Mouse (Mus musculus) intestine, postnatal 0 days (tissue): ENCODE results near the gene Cacna1s. TPM values are rescaled to one million over a fixed set of nuclear protein-coding genes. Genes with fewer than 3 reads are reported as not detected.

ENCODE experiments used
- ATAC-seq: fragments of 200-750 bp; cut with Nextera tagmentation; 2 replicates; pipeline ENCODE4 v1.8.0; 2017; ENCODE audit warnings: mild to moderate bottlenecking, moderate TSS enrichment, moderate library complexity
- H3K27ac ChIP-seq: fragments of 300-500 bp; sonication (generic); 2 replicates; pipeline ENCODE4 v1.5.1; 2014; ENCODE audit warnings: mild to moderate bottlenecking, low read depth, low read length, moderate library complexity
- H3K27me3 ChIP-seq: fragments of 300-500 bp; sonication (generic); replicated peaks from 2 replicates; pipeline ENCODE4 v1.6.1; 2014; ENCODE audit warnings: low read length, mixed read lengths; ENCODE audit not compliant: control insufficient read depth, insufficient read depth
- H3K36me3 ChIP-seq: fragments of 300-500 bp; sonication (generic); 2 replicates; pipeline ENCODE4 v1.6.1; 2014; ENCODE audit warnings: mild to moderate bottlenecking, moderate library complexity; ENCODE audit not compliant: control insufficient read depth, insufficient read depth
- H3K4me1 ChIP-seq: fragments of 300-500 bp; sonication (generic); replicated peaks from 2 replicates; pipeline ENCODE4 v1.6.1; 2014; ENCODE audit warnings: antibody characterized with exemption, low read length, mixed read lengths; ENCODE audit not compliant: control insufficient read depth, insufficient read depth
- H3K4me2 ChIP-seq: fragments of 300-500 bp; sonication (generic); replicated peaks from 2 replicates; pipeline ENCODE4 v1.6.1; 2014; ENCODE audit warnings: low read depth, mild to moderate bottlenecking, moderate library complexity
- H3K4me3 ChIP-seq: fragments of 300-500 bp; sonication (generic); 2 replicates; pipeline ENCODE4 v1.5.1; 2014; ENCODE audit warnings: low read depth, low read length
- H3K9ac ChIP-seq: fragments of 300-500 bp; sonication (generic); 2 replicates; pipeline ENCODE4 v1.6.1; 2014; ENCODE audit warnings: mild to moderate bottlenecking, low read depth, low read length
- H3K9me3 ChIP-seq: fragments of 300-500 bp; sonication (generic); 2 replicates; pipeline ENCODE4 v1.6.1; 2016; ENCODE audit warnings: mixed run types; ENCODE audit not compliant: control insufficient read depth
- CTCF ChIP-seq: sonication (generic); IDR thresholded peaks from 2 replicates; pipeline ENCODE4 v1.5.1; 2016; ENCODE audit warnings: low read depth, mild to moderate bottlenecking, control low read depth, antibody characterized with exemption, moderate library complexity
- WGBS: fragments of 180-500 bp; shearing (Covaris S2); extraction: QIAGEN DNeasy Blood & Tissue Kit; methylation state at CpG from one replicate; pipeline ENCODE4 v1.1.7; 2014; 5-methylcytosine and 5-hydroxymethylcytosine counted together
- polyA plus RNA-seq: library from polyadenylated mRNA; unstranded; fragments of >200 nt; fragmentation: Nextera tagmentation; extraction: Ambion mirVana; gene quantifications from 2 replicates; pipeline ENCODE4 v1.2.1, GENCODE M21; 2015

Cacna1s gene
- polyA plus RNA-seq, 1 experiment from 2014 or later: 0.22 TPM

- no peak overlapping the region for H3K27ac ChIP-seq
- H3K4me3 ChIP-seq: no peak overlapping the region
- H3K36me3 ChIP-seq: no peaks in the 10 kb centered on the region
- no peaks in the 10 kb centered on the region for H3K4me1 ChIP-seq
- no peaks in the 10 kb centered on the region for H3K9me3 ChIP-seq
- 71% methylated on average over 9 of the region's 9 CpGs for WGBS
- H3K9ac ChIP-seq: no peak overlapping the region
- no peak overlapping the region for H3K4me2 ChIP-seq
- H3K27me3 ChIP-seq: peaks cover 40% of the 10 kb centered on the region
- ATAC-seq: no peak
- TF ChIP-seq CTCF: no peak
Measured at GRCm38 (mm10) chr1:136047894-136048293, 4.7 kb upstream of the Cacna1s start.

DNA sequence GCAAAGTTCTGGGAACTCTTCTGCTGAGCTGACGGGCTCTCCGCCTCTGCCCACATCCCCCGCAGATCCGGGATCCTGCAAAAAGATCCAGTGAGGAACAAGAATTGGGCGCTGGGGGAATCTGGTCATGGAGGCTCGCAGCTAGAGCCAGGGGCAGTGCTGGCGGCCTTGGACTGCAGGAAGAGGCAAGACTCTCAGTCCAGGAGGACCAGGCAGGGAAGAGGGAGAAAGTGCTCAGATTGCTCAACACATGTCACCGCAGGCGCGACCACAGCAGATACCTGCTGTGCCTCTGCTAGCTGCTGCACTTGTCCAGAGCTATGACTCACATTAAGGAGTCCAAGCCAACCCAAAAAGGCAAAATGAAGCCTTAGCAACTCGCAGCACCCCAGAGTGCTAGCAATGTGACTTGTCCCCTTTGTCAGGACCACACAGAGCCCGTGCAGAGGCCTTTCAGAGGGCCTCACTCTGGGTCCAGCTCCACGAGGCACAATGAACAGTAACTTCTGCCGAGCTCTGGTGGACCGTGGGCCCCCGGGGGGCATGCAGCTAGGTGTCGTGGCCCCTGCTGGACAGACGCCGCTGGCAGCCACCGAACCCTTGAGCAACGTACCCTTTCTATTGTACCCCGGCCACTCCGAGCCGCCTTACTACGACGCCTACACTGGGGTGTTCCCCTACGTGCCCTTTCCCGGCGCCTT, 2.1 kb upstream of the Cacna1s start, which contains the start of gene Ascl5:
Ascl5 (plus strand) TSS at position 493 of the 701 bp plus-strand sequence.
- Histone ChIP-seq H3K36me3 (no peaks in the 10 kb centered on the region), H3K9ac (0 out of 2 replicates have a peak within 1 kb of the TSS, but pooled peaks have one; percentile 17), H3K27me3 (peaks cover 43% of the 10 kb centered on the region), H3K4me2 (peak within 1 kb of the TSS; percentile 60), H3K27ac (no peak within 1 kb of the TSS), H3K4me3 (peak within 1 kb of the TSS; percentile 21; the same call in 1 of the 2 replicates), H3K9me3 (no peaks in the 10 kb centered on the region), H3K4me1 (no peaks in the 10 kb centered on the region)
- 30% methylated on average over 29 of the region's 29 CpGs for WGBS
- ATAC-seq: no peak
- TF ChIP-seq CTCF: no peak

DNA sequence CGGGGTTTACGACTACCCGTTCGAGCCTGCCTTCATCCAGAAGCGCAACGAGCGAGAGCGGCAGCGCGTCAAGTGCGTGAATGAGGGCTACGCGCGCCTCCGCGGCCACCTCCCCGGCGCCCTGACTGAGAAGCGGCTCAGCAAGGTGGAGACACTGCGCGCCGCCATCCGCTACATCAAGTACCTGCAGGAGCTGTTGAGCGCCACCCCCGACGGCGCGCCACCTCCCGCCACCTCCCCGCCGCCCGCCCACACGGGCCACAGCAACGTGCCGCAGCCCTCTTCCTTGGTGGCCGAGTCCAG, 1.6 kb upstream of the Cacna1s start:
- Histone ChIP-seq H3K4me3 (peak overlapping the region; percentile 21; the same call in 1 of the 2 replicates), H3K27ac (no peak overlapping the region), H3K9me3 (no peaks in the 10 kb centered on the region), H3K36me3 (no peaks in the 10 kb centered on the region), H3K9ac (0 out of 2 replicates have a peak overlapping the region, but pooled peaks have one; percentile 17), H3K4me2 (peak overlapping the region; percentile 60), H3K4me1 (no peaks in the 10 kb centered on the region), H3K27me3 (peaks cover 43% of the 10 kb centered on the region)
- no peak for TF ChIP-seq CTCF
- peak; percentile 47; the same call in 1 of the 2 replicates for ATAC-seq
- under 1% methylated on average over 34 of the region's 36 CpGs for WGBS

GRCm38 (mm10) chr1:136051465-136051864, 1.1 kb upstream of the Cacna1s start:
- ATAC-seq: peak; percentile 41; the same call in 1 of the 2 replicates
- Histone ChIP-seq H3K4me2 (peak overlapping the region; percentile 60), H3K36me3 (no peaks in the 10 kb centered on the region), H3K4me3 (peak overlapping the region; percentile 21; the same call in 1 of the 2 replicates), H3K9me3 (no peaks in the 10 kb centered on the region), H3K4me1 (no peaks in the 10 kb centered on the region), H3K27ac (no peak overlapping the region), H3K9ac (0 out of 2 replicates have a peak overlapping the region, but pooled peaks have one; percentile 17), H3K27me3 (peaks cover 43% of the 10 kb centered on the region)
- 0% methylated on average over 6 of the region's 6 CpGs for WGBS
- peak; percentile 92 for TF ChIP-seq CTCF

DNA sequence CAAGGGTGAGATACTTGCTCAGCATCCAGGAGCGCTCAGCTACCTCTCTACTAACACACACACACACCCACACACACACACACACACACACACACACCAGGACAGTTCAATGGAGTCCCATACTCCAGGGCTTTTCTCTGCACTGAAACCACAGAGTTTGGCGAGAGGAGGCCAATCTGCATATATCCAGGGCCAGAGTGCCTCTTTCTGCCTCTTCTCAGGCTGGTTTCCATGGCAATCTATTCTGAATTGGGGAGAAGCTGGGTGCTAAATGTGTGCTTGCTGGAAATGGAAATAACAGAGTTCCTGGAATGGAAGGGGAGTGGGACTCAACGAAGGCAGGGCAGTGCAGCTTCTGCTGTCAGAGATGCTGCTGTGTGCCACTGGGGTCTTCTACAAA, 3.2 kb downstream of the Cacna1s start:
- 83% methylated on average over 3 of the region's 3 CpGs for WGBS
- H3K9me3 ChIP-seq: no peaks in the 10 kb centered on the region
- H3K27ac ChIP-seq: no peak overlapping the region
- no peak overlapping the region for H3K9ac ChIP-seq
- TF ChIP-seq CTCF: no peak
- H3K27me3 ChIP-seq: peaks cover 16% of the 10 kb centered on the region
- no peak overlapping the region for H3K4me2 ChIP-seq
- no peak overlapping the region for H3K4me3 ChIP-seq
- ATAC-seq: no peak
- H3K4me1 ChIP-seq: no peaks in the 10 kb centered on the region
- H3K36me3 ChIP-seq: no peaks in the 10 kb centered on the region

DNA sequence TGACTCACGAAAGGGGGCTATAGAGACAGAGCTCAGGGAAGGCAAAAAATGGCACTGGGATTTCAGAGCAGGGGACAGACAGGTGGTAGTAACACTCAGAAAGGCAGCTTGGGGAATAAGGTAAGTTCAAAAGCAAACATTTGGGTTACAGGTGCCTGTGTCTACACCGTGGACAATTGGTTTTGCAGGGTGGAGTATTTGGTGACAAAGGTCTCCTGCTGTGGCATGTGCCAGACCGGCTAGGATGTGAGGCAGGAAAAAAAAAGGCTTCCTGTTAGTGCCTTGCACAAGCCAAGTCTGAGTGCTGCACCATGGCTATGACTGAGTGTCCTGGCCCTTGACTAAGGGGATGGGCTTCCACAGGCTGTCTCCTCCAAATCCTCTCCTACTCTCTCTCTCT, 6.0 kb downstream of the Cacna1s start:
- no peak overlapping the region for H3K27ac ChIP-seq
- WGBS: 35% methylated on average over 3 of the region's 3 CpGs

More for the DNA sequence above, 6.0 kb downstream of the Cacna1s start:
- Histone ChIP-seq H3K4me2 (no peak overlapping the region), H3K9ac (no peak overlapping the region), H3K4me3 (no peak overlapping the region), H3K36me3 (no peaks in the 10 kb centered on the region), H3K9me3 (no peaks in the 10 kb centered on the region), H3K27me3 (peaks cover 2% of the 10 kb centered on the region; the same call in 1 of the 2 replicates), H3K4me1 (no peaks in the 10 kb centered on the region)
- ATAC-seq: peak; percentile 54; the same call in 1 of the 2 replicates
- no peak for TF ChIP-seq CTCF
